Mouse (Mus musculus): ENCODE measurements around the gene 4930404N11Rik. TPM values are rescaled to one million over a fixed set of nuclear protein-coding genes. Genes with fewer than 3 reads are reported as not detected.

4930404N11Rik gene
- total and polyA plus RNA-seq, 2 experiments from 2014 or later, result 0.68 TPM; not detected in 1

- H3K27ac ChIP-seq (ENCODE audit: low read depth), result peak overlapping the region; percentile 87
- H3K4me3 ChIP-seq (ENCODE audit: low read depth, low read length), result peak overlapping the region; percentile 86
- TF ChIP-seq CTCF (IDR thresholded peaks at IDR 0.05; ENCODE audit: low read depth) (no peak), EP300 (IDR thresholded peaks at IDR 0.05; ENCODE audit: low read depth) (no peak)
- peaks cover 13% of the 10 kb centered on the region for H3K4me1 ChIP-seq (ENCODE audit: control insufficient read depth, insufficient read depth)
- peak overlapping the region; percentile 94 for H3K4me2 ChIP-seq (ENCODE audit: low read depth, low read length)
- no peaks in the 10 kb centered on the region for H3K9me3 ChIP-seq (replicated peaks; ENCODE audit: control insufficient read depth, low read length)
- 1% methylated on average over 28 of the region's 29 CpGs for WGBS
- ATAC-seq (ENCODE audit: insufficient read depth, low read depth), result no peak
- H3K27me3 ChIP-seq (ENCODE audit: control insufficient read depth, insufficient read depth, low read length), result no peaks in the 10 kb centered on the region
- no peak for DNase-seq (ENCODE audit: low spot score)
- peak overlapping the region; percentile 77 for H3K9ac ChIP-seq (replicated peaks; ENCODE audit: low read depth, low read length)
- H3K36me3 ChIP-seq (replicated peaks; ENCODE audit: control insufficient read depth, insufficient read depth, low read length), result peaks cover 24% of the 10 kb centered on the region
Measured at GRCm38 (mm10) chr10:81349961-81350350, 15.7 kb downstream of the 4930404N11Rik start.

GRCm38 (mm10) chr10:81349146-81349545 lies 16.5 kb downstream of the 4930404N11Rik start:
- DNase-seq (ENCODE audit: low spot score), result no peak

GRCm38 (mm10) chr10:81346453-81347067 lies 19.1 kb downstream of the 4930404N11Rik start:
- H3K27me3 ChIP-seq (ENCODE audit: control insufficient read depth, insufficient read depth, low read length), result peaks cover 19% of the 10 kb centered on the region
- TF ChIP-seq EP300 (IDR thresholded peaks at IDR 0.05; ENCODE audit: low read depth) (no peak), CTCF (IDR thresholded peaks at IDR 0.05; ENCODE audit: low read depth) (peak; percentile 11; the same call in 1 of the 2 replicates)
- no peak for DNase-seq (ENCODE audit: low spot score)

More at GRCm38 (mm10) chr10:81349146-81349545, 16.5 kb downstream of the 4930404N11Rik start:
- peaks cover 13% of the 10 kb centered on the region for H3K4me1 ChIP-seq (ENCODE audit: control insufficient read depth, insufficient read depth)
- peak overlapping the region; percentile 86 for H3K4me3 ChIP-seq (ENCODE audit: low read depth, low read length)
- H3K27ac ChIP-seq (ENCODE audit: low read depth), result 0 out of 2 replicates have a peak overlapping the region, but pooled peaks have one; percentile 87
- WGBS, result 12% methylated on average over 12 of the region's 12 CpGs
- no peaks in the 10 kb centered on the region for H3K9me3 ChIP-seq (replicated peaks; ENCODE audit: control insufficient read depth, low read length)
- no peak for ATAC-seq (ENCODE audit: insufficient read depth, low read depth)
- no peak for TF ChIP-seq EP300 (IDR thresholded peaks at IDR 0.05; ENCODE audit: low read depth)
- TF ChIP-seq CTCF (IDR thresholded peaks at IDR 0.05; ENCODE audit: low read depth), result no peak
- H3K36me3 ChIP-seq (replicated peaks; ENCODE audit: control insufficient read depth, insufficient read depth, low read length), result peaks cover 24% of the 10 kb centered on the region
- peak overlapping the region; percentile 77 for H3K9ac ChIP-seq (replicated peaks; ENCODE audit: low read depth, low read length)
- H3K27me3 ChIP-seq (ENCODE audit: control insufficient read depth, insufficient read depth, low read length), result no peaks in the 10 kb centered on the region
- peak overlapping the region; percentile 94 for H3K4me2 ChIP-seq (ENCODE audit: low read depth, low read length)

GRCm38 (mm10) chr10:81345162-81345534 lies 20.5 kb downstream of the 4930404N11Rik start:
- DNase-seq (ENCODE audit: low spot score) (no peak), ATAC-seq (ENCODE audit: insufficient read depth, low read depth) (no peak)
- TF ChIP-seq CTCF (IDR thresholded peaks at IDR 0.05; ENCODE audit: low read depth) (no peak), EP300 (IDR thresholded peaks at IDR 0.05; ENCODE audit: low read depth) (no peak)
- H3K36me3 ChIP-seq (replicated peaks; ENCODE audit: control insufficient read depth, insufficient read depth, low read length), result peaks cover 24% of the 10 kb centered on the region
- H3K9ac ChIP-seq (replicated peaks; ENCODE audit: low read depth, low read length), result no peak overlapping the region
- 81% methylated on average over 4 of the region's 4 CpGs for WGBS
- peaks cover 19% of the 10 kb centered on the region for H3K27me3 ChIP-seq (ENCODE audit: control insufficient read depth, insufficient read depth, low read length)
- H3K9me3 ChIP-seq (replicated peaks; ENCODE audit: control insufficient read depth, low read length), result no peaks in the 10 kb centered on the region
- no peak overlapping the region for H3K27ac ChIP-seq (ENCODE audit: low read depth)
- no peak overlapping the region for H3K4me2 ChIP-seq (ENCODE audit: low read depth, low read length)
- H3K4me3 ChIP-seq (ENCODE audit: low read depth, low read length), result no peak overlapping the region
- peaks cover 9% of the 10 kb centered on the region for H3K4me1 ChIP-seq (ENCODE audit: control insufficient read depth, insufficient read depth)

More at GRCm38 (mm10) chr10:81346453-81347067, 19.1 kb downstream of the 4930404N11Rik start:
- no peak overlapping the region for H3K4me2 ChIP-seq (ENCODE audit: low read depth, low read length)
- H3K9ac ChIP-seq (replicated peaks; ENCODE audit: low read depth, low read length), result no peak overlapping the region
- H3K4me1 ChIP-seq (ENCODE audit: control insufficient read depth, insufficient read depth), result peaks cover 13% of the 10 kb centered on the region
- H3K9me3 ChIP-seq (replicated peaks; ENCODE audit: control insufficient read depth, low read length), result no peaks in the 10 kb centered on the region
- no peak overlapping the region for H3K27ac ChIP-seq (ENCODE audit: low read depth)
- 34% methylated on average over 54 of the region's 55 CpGs for WGBS
- ATAC-seq (ENCODE audit: insufficient read depth, low read depth), result no peak
- peaks cover 24% of the 10 kb centered on the region for H3K36me3 ChIP-seq (replicated peaks; ENCODE audit: control insufficient read depth, insufficient read depth, low read length)
- H3K4me3 ChIP-seq (ENCODE audit: low read depth, low read length), result no peak overlapping the region

GRCm38 (mm10) chr10:81344421-81345161 lies 21.0 kb downstream of the 4930404N11Rik start:
- Histone ChIP-seq H3K4me2 (ENCODE audit: low read depth, low read length) (no peak overlapping the region), H3K9me3 (replicated peaks; ENCODE audit: control insufficient read depth, low read length) (no peaks in the 10 kb centered on the region), H3K27ac (ENCODE audit: low read depth) (no peak overlapping the region; the same call in 1 of the 2 replicates), H3K27me3 (ENCODE audit: control insufficient read depth, insufficient read depth, low read length) (peaks cover 19% of the 10 kb centered on the region), H3K4me3 (ENCODE audit: low read depth, low read length) (no peak overlapping the region), H3K9ac (replicated peaks; ENCODE audit: low read depth, low read length) (no peak overlapping the region), H3K36me3 (replicated peaks; ENCODE audit: control insufficient read depth, insufficient read depth, low read length) (peaks cover 24% of the 10 kb centered on the region), H3K4me1 (ENCODE audit: control insufficient read depth, insufficient read depth) (peaks cover 8% of the 10 kb centered on the region)
- WGBS, result 25% methylated on average over 8 of the region's 8 CpGs
- peak; percentile 41; the same call in 1 of the 2 replicates for TF ChIP-seq CTCF (IDR thresholded peaks at IDR 0.05; ENCODE audit: low read depth)
- no peak for TF ChIP-seq EP300 (IDR thresholded peaks at IDR 0.05; ENCODE audit: low read depth)
- DNase-seq (ENCODE audit: low spot score), result no peak
- ATAC-seq (ENCODE audit: insufficient read depth, low read depth), result no peak

Measured in heart, postnatal 0 days (tissue).